Mouse (Mus musculus): ENCODE results near the gene Gpd2.

Gpd2 gene

DNA sequence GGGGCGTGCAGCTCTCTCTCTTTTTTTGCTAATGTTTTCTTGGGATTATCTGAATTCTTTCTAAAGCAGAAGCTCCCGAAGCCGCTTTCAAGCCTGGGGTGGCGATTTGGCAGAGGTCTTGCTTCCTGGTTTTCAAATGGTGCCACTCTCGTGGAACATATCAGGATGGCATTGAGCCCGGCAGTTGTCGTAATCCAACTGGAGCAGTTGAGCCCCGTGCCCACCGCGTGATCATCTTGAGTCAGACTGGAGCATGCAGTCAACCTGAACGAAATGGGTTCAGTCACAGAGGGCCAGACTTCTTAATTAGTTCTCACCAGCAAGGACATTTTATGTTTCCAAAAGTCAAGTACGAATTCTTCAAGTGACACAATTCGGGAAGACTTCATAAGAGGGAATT lies 158.6 kb downstream of the Gpd2 start:
- no peak for DNase-seq

DNA sequence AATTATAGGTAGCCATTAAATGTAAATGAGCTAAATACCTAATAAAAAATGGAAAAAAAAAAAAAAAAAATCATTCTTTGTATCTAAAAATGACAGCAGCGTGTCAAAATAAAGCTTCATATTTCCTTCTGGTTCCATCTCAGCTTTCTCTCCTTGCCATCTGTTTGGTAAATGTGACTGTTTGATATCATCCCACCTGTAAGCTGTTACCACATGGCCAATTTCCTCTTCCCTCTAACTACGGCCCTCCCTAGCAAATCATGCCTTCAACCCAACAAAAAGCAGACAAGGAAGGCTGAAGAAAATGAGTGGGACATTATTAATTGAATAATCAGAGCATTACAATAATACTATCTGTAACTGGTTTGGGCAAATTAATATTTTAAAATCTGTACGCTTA lies 160.3 kb downstream of the Gpd2 start:
- no peak for DNase-seq

DNA sequence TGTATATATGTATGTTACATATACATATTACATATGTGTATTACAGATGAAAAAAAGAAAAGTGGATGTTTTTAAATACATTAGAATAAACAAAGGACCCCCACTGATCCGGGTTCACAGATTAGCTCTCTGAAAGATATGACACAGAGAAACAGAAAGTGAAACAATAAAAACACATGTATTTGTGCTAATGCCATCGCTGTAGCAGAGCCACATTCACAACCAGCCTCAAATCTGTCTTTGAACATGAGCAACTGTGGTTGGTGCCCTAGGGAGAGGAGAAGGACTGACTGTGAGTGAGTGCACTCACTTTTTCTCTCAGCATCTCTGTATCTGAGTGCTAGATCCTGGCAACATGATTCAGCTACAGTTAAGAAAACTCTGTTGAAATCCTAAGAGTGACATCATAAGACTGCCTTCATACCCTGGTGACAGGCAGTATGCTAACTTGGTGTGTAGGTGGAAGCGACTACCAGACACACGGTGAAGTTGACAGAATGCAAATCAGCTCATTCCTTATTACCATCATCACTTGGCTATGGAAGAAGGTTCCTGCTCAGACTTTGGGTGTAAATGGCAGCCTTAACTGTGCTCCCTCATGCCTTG lies 170.1 kb downstream of the Gpd2 start:
- DNase-seq: no peak

DNA sequence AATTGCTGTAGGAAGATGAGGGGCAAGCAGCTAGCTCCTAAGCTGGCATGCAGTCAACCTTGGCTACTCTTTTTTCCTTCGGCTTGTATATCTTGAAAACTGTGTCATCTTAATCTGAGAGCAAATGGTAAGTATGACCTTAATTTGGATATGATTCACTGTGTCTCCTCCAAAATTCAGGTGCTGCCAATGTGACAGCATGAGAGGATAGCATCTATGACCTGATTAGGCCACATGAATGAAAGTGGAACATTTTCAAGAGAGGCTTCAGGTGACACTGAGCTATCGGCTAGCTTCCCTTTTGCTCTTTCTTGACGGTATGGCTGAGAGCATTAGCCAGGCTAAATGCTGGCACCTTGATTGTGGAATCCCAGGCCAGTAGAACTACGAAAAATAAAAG lies 171.0 kb downstream of the Gpd2 start:
- peak; percentile 20 for DNase-seq

DNA sequence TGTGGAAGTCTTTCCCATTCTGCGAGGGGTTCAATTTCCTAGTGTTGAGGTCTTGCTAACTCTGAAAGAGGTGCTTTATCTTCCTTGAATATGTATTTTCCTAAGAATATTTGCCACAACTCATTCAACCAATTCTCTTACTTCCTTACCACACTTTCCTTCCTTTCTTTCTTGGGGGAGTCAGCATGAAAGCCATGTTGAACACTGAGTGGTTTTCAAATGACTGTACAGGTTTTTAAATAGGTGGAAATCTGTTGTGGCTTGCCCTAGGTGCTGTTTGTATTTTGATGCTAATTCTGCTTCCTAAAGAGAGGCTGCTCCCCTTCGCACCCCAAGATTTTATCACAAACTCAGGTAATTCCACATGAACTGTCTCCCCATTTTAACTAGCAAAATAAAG lies 174.1 kb downstream of the Gpd2 start:
- DNase-seq: no peak

DNA sequence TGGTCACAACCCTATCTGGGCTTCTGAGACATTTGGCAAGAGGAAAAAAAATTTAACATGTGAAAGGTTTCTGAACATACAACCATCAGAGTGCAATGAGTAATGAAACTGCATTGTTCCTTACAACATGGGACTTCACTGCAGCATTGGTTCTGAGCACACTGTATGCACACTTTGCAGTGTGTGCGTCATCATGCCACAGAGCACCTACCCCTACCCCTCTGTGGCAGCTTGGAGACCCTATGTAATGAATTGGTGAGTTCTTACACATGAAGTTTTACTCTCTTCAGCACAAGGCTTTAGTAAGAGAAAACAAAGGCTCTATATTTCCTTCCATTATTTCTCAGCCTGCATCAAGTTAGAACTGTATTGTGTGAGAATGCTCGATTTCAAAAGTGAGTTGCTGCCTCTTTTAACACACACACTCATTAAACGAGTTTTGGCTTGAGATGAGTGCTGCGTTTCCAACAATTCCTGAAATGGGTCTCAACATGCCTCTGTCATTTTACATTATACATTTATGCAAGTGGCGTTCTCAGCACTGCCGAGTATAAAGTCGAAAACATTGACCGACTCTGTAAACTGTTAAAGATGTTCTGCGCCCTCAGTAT lies 177.2 kb downstream of the Gpd2 start:
- no peak for DNase-seq

DNA sequence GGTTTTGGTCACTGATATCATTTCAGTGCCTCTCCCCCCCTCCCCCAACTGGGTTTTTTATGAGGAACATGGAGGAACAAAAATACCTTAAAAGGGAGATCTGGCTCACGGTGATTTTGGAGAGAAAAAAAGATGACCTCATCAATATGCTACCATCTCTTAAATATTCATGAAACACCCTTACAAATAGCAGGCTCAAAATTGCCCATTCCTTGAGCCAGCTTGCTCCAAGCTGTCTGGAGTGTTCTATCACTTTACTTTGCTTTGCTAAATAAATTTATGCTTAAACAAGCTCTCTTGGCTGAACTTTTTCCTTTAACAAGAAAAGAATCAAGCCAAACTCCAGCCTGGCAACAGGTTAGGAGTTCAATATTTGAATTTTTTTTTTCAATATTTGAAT lies 179.3 kb downstream of the Gpd2 start:
- DNase-seq: no peak

All from cerebellum, adult 11-12 months (tissue).